Mouse (Mus musculus) urinary bladder, adult 2 months (tissue): ENCODE results near the gene Gpr31b. TPM values are rescaled to one million over a fixed set of nuclear protein-coding genes. Genes with fewer than 3 reads are reported as not detected.

Experiments
- polyA plus RNA-seq: library from polyadenylated mRNA; depleted of rRNA; stranded (reverse); fragments of >200 nt; gene quantifications from 2 replicates; pipeline ENCODE4 v1.2.3, GENCODE M21; 2012; rRNA removed

The Gpr31b gene
- polyA plus RNA-seq, 1 experiment = not detected

Other genes with a start within 250 kb of the Gpr31b start
- gene Mas1, start 184.2 kb downstream of the Gpr31b start, polyA plus RNA-seq = 0.33 and 0.38 TPM in 2 replicates
- 0.30 and 0.41 TPM in 2 replicates for gene Mrgprh, start 176.3 kb downstream of the Gpr31b start, polyA plus RNA-seq
- 0.60 and 1.3 TPM in 2 replicates for gene Pnldc1, start 142.1 kb downstream of the Gpr31b start, polyA plus RNA-seq
- 152 and 176 TPM in 2 replicates for gene Tcp1, start 136.6 kb downstream of the Gpr31b start, polyA plus RNA-seq
- 57.0 and 59.1 TPM in 2 replicates for gene Mrpl18, start 136.0 kb downstream of the Gpr31b start, polyA plus RNA-seq
- 0.37 and 0.41 TPM in 2 replicates for gene Acat3, start 111.7 kb downstream of the Gpr31b start, polyA plus RNA-seq
- gene Acat2, start 91.5 kb downstream of the Gpr31b start, polyA plus RNA-seq = 19.6 and 24.7 TPM in 2 replicates
- 48.5 and 53.5 TPM in 2 replicates for gene Wtap, start 58.1 kb downstream of the Gpr31b start, polyA plus RNA-seq
- gene Sod2, start 45.5 kb downstream of the Gpr31b start, polyA plus RNA-seq = 172 and 204 TPM in 2 replicates
- gene Tcp10b, start 8.8 kb upstream of the Gpr31b start, polyA plus RNA-seq = 0.56 and 0.65 TPM in 2 replicates
- not detected in 2 replicates for gene Unc93a, start 79.5 kb upstream of the Gpr31b start, polyA plus RNA-seq
- not detected in 2 replicates for gene Smok2a, start 168.9 kb upstream of the Gpr31b start, polyA plus RNA-seq
- gene Smok2b, start 178.0 kb upstream of the Gpr31b start, polyA plus RNA-seq = not detected in 2 replicates